In genomic region chr7:68748761-68749635, GRCm38 (mm10) we compare ENCODE assay signal across 8 mouse cellular contexts. TPM values are rescaled to one million over a fixed set of nuclear protein-coding genes. Genes with fewer than 3 reads are reported as not detected.
DNase-seq lines count a peak whose midpoint lies in the region; ATAC-seq lines count a peak whose summit lies in the region.

Gene Arrdc4, minus strand, starts transcription at chr7:68749241.

- DNase-seq in adrenal gland, adult 2 months = peak; percentile 100
- peak; percentile 96 for DNase-seq in embryo, embryonic 11 days
- peak; percentile 98 for DNase-seq in gastrocnemius, postnatal 14 days
- DNase-seq in induced T-regulatory cell, adult 2 months (ENCODE audit: low read depth) = peak; percentile 90
- peak; percentile 97 to 100 for DNase-seq in left cerebral cortex, adult 8-10 months (ENCODE audit: low spot score in 2 of 2)
- DNase-seq in right cerebral cortex, adult 2 months (ENCODE audit: low spot score in 2 of 2) = peak; percentile 99
- peak; percentile 94 for DNase-seq in urinary bladder, postnatal 10 days (ENCODE audit: low spot score)

- ATAC-seq in megakaryocyte, adult 5-6 weeks (ENCODE audit: poor library complexity, severe bottlenecking) = peak; percentile 92

- intact Hi-C loops in gastrocnemius, postnatal 14 days (cut with DNase I; ENCODE audit: low total_unique reads) = loop anchor here (10.0 kb wide), 1 partner anchor 76 kb away; no protein-coding TSS in a partner anchor

RNA-seq across cellular contexts. Expression of gene Arrdc4, which starts in this region (rescaled TPM):
- total RNA-seq in adrenal gland, adult 2 months (2021) = 10 to 100 TPM; 11.4 to 18.2 TPM
- 5.0 and 8.4 TPM in 2 replicates for polyA plus RNA-seq in adrenal gland, adult 2 months (2012; rRNA removed)
- total RNA-seq in gastrocnemius, postnatal 14 days (2021) = 1 to 10 TPM; 6.7 to 6.8 TPM
- 1 to 10 TPM; 6.8 to 8.8 (median 8.1) TPM for total RNA-seq in left cerebral cortex, adult 8-10 months (2022)
- 18.1 and 23.2 TPM in 2 replicates for total RNA-seq in megakaryocyte, adult 5-6 weeks (2015)
- total RNA-seq in megakaryocyte, adult 5-6 weeks (2017) = 22.6 and 23.7 TPM in 2 replicates

Comparison
In these comparisons a context has a peak if more than half of its experiments do, and no peak if none do; other contexts are left out.
1. Peak in every context shown above with its lines: DNase-seq and ATAC-seq.